Mouse (Mus musculus) CD4-positive, CD25-positive, alpha-beta regulatory T cell, adult 2 months (primary cell): ENCODE data around the gene Rgs21.

Source experiments
- DNase-seq: peaks from one replicate; pipeline ENCODE4 v3.0.0-alpha.2; 2012; ENCODE audit warnings: low read depth, low spot score

Gene Rgs21

GRCm38 (mm10) chr1:144567567-144567966, at the start of gene Rgs21:
Gene Rgs21 (minus strand): TSS chr1:144567667.
- no peak for DNase-seq

DNA sequence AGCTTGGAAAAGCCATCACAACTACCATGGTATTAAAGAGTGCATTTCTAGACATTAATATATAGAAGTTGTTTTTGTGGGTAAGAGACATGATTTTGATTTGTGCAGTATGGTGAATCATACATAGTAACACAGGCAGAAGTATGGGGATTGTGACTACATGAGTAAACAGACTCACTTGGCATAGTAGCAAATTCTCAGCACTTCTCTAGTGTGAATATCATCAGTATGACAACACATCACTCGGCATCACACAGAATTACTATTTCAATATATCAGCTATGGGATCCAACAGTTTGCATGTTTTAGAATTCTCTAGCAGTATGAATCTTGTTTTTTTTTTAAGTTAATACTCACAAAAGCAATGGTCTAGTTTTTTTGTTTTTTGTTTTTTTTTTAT, 36.6 kb upstream of the Rgs21 start:
- DNase-seq = no peak

GRCm38 (mm10) chr1:144602987-144603386, 35.5 kb upstream of the Rgs21 start:
- DNase-seq = no peak

- DNase-seq = no peak
These were observed 11.9 kb upstream of the Rgs21 start for GRCm38 (mm10) chr1:144579321-144579720.

- no peak for DNase-seq
These were observed 5.5 kb upstream of the Rgs21 start for GRCm38 (mm10) chr1:144572972-144573371.

GRCm38 (mm10) chr1:144569905-144570304, 2.4 kb upstream of the Rgs21 start:
- DNase-seq = peak; percentile 22

GRCm38 (mm10) chr1:144545142-144545541, 22.3 kb downstream of the Rgs21 start:
- DNase-seq = no peak

GRCm38 (mm10) chr1:144544497-144544961, 22.9 kb downstream of the Rgs21 start:
- DNase-seq = no peak

DNA sequence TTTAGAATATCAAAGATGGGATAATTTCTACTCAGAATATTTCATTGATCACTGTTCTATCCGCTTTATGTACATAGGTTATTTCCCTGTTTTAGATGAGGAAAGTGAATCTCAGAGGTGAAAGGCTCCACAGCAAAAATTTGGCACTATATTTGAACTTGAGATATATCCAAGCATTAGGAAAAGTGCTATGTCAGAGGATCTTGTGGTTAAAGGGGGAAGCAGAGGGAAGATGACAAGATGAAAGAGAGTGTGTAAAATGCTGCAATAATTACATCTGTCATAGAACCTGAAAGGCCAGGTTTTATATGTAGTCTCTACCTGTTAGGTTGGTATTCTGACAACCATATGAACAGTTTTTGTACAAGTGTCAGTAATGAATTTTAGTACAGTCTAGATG, 35.7 kb downstream of the Rgs21 start:
- DNase-seq = no peak

- no peak for DNase-seq
These were observed 49.5 kb downstream of the Rgs21 start for GRCm38 (mm10) chr1:144517878-144518426.

- no peak for DNase-seq
These were observed 65.2 kb downstream of the Rgs21 start for GRCm38 (mm10) chr1:144502241-144502640.

DNA sequence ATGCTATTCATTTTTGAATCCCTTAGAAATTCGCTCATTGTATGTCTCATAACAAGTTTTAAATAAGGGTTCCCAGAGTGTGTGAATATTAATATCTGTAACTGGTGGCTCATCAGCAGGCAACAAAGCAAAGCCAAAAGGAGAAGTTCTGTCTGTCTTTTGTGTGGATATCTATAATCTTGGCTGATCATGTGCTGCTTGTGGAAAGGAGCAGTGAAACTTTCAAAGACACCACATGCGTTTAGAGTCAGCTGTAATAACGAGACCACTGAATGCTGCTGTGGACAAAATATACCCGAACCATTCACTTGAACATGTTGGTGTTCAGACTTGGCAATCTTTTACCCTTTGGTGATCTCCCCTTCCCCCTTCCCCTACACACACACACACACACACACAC, 67.0 kb downstream of the Rgs21 start:
- no peak for DNase-seq

GRCm38 (mm10) chr1:144499719-144500118, 67.7 kb downstream of the Rgs21 start:
- DNase-seq = no peak

- no peak for DNase-seq
These were observed 68.7 kb downstream of the Rgs21 start for GRCm38 (mm10) chr1:144498725-144499124.

- DNase-seq = no peak
These were observed 69.4 kb downstream of the Rgs21 start for GRCm38 (mm10) chr1:144498051-144498450.

- no peak for DNase-seq
These were observed 74.1 kb downstream of the Rgs21 start for GRCm38 (mm10) chr1:144493336-144493735.

DNA sequence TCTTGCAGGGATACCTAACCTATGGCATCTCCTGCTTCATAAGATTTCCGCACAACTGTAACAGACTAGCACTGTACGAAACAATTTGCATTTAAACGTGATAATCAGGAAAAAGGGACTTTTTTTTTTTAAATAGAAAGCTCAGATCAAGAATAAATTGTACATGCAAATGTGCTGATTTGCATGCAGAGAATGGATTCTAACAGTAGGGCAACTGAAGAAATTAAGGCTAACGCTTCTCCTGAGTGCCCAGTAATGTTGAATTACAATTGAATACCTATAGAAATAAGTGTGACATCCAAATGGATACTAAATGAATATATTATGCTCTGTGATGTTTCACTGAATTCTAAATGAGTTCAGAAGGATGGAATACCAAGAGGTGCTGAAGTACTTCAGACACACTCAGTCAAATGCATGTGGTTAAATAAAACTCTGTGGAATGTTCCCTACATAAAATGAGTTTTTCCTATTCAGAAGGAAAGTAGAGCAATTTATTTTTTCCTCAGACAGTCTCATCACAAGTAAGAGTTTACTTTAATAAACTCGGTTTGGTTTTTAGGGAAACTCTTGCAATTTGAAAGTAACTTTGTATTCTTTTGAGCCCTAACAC, 79.1 kb downstream of the Rgs21 start:
- DNase-seq = no peak
